Mouse (Mus musculus) E14TG2a.4 (cell line): ENCODE measurements around the gene Cfap206.

Source experiments
- CTCF ChIP-seq: conservative IDR thresholded peaks from 2 replicates; pipeline ENCODE4 v1.5.1; 2014; ENCODE audit warnings: low read length
- NANOG ChIP-seq: IDR thresholded peaks from 2 replicates; pipeline ENCODE4 v1.6.1; 2014; ENCODE audit warnings: borderline replicate concordance, low read length, mixed read lengths

DNA sequence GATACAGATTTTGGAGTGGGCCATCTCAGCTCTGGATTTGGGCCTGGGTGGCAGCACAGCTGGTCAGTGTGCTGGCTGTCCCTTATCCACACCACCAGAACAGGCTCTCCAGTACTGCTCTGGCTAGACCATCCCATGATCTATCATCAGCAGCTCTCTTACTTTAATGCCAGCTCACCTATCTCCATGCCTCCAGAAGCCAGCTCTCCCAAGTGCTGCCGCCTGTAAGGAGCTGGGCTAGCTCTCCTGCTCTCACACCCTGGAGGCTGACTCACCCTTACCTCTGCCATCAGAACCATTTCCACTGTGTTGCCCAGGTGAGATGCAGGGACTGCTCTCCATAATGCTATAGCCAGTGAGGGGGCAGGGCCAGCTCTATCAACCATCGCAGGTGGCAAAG lies 68.5 kb downstream of the Cfap206 start:
- TF ChIP-seq CTCF (no peak), NANOG (no peak)
